Mouse (Mus musculus): ENCODE measurements at regions not wholly inside any gene's neighbourhood (a gene's known extent, or its start where the extent isn't known, plus 50 kb on each side); places are given as distances from the start of the nearest gene placed in this dataset.

DNA sequence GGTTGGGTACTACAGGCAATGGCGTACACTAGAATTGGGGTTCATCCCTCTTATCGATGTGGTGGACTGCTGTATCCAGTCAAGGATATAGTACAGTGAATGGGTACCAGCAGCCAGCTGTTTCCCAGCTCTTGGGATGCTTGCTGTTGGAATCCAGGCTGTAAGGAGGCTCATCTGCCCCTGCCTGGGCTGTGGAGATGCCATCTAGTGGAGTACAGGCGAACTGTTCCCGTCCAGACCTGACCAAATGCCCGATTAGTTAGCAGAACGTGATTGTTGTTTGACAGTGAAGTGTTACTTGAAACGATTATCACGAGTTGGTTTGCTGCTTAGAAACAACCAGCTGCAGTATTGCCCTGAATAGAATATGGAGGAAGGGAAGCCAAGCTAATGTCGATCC, 205.0 kb upstream of the Gadl1 start:
- peak; percentile 5 for DNase-seq

DNA sequence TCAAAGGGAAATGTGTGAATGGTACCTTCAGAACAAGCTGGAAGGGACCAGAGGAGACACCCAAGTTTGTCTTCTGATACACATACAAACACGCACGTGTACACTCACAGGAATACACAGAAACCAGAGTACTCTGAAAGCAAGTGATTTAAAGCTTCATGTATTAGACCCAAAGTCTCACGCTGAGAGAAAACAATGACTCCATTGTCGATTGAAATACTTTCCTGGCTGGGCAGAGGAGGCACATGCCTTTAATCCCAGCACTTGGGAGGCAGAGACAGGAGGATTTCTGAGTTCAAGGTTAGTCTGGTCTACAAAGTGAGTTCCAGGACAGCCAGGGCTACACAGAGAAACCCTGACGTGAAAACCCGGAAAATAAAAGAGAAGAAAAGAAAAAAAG, 203.5 kb upstream of the Gadl1 start:
- no peak for DNase-seq

DNA sequence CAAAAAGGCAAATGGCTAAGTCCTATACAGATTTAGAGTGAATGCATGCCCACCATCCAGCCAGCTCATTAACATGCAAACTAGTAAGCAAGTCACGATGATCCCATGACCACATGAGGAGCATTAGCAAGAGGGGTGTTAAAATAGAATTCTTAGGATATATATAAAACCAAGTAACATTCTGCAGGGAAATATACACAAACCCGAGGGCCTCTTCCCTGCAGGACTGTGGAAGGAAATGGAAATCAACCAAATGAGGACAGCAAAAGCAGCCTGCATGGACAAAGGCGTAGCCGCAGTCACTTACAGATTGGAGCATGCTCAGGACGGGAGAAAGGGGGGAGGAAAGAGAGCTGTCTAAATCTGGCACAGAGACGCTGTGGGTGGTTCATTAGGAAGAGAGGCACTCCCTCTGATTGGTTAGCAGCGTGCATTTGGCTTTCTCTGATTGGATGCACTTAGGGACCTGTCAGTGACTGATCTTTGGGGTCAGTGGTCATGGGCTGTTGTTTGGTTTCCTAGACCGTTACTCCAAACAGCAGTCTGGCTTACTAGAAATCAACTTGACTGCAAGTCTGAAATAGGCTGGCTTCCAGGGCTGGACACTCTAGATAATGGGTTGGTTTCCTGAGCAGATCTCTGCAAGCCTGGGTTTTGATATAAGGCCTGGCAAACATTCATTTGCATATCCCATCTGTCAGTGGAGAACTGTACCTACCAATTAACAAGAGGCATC, 200.9 kb upstream of the Gadl1 start:
- DNase-seq: no peak

DNA sequence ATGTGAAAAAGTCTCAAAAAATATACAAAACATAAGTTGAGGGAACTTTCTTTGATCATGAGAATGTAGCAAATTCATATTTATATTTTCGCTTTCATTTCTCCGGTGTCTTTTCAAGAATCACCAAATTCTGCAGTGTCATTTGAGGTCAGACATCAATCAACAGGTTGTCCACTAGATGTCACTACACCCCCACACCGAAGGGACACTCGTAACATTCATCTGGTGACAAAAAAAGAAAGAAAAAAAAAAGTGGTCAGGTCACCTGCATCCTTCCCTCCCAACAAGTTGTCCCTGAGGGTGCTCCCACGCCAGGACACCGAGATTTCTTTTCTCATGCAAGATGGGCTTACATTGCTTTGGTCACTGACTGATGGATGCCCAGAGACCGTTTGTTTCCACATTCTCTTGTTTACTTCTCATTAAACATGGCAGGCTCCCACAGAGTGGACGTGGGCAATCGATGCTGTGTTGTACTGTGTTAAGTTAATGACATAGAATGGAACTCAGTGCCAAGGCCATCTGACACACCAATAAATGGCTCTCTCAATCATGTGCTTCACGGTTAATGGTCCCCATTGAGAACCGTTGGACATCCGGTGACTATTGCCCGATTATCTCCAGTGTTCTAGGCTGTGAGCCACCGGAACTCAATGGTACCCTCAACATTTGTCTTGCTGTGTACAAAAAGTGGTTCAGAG, 199.1 kb upstream of the Gadl1 start:
- DNase-seq: peak; percentile 3

DNA sequence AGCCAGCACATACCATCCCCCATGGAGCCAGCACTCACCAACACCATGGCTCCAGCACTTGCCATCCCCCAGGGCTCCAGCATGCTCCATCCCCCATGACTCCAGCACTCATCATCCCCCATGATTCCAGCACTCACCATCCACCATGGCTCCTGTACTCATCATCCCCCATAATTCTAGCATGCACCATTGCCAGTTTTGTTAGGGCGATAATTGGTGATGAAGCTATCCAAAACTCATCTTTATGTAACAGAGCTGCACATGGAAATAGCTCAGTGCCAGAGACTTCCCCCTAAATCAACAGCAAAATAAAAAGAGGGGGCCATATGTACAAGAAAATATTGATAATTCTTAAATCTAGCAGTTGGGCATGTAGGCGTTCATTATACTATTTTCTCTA, 188.9 kb upstream of the Gadl1 start:
- no peak for DNase-seq

DNA sequence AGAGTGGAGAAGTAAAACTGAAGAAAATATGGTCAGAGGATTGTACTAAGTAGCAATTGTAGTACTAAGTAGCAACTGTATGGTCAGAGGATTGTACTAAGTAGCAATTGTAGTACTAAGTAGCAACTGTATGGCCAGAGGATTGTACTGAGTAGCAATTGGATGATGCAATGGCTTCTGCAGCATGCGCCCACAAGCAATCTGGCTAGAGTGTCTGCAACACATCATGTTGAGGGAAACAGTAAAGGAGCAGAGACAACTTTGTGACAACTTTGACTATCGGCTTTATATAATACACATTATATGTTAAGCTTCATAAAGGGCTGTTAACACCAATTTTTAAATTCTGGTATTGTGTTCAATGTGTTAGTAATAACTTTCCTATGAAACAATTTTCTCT, 188.4 kb upstream of the Gadl1 start:
- no peak for DNase-seq

DNA sequence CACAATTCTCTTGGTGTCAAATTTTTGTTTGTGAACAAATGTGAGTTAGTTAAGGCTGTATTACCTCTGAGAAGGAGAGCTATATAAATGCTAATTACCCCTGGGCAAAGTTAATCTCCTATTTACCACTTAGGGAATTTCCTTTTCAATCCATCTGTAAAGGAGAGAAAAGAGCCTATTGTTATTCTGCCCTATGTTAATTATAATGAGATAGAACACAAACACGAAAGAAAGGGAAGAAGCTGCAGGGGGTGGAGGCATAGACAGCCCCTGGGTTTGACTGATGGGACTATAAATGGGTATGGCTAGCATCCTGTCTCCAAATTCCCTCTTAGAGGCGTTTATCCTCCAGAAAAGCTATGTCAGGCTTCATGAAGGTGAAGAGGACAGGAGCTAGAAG, 185.2 kb upstream of the Gadl1 start:
- DNase-seq: no peak

DNA sequence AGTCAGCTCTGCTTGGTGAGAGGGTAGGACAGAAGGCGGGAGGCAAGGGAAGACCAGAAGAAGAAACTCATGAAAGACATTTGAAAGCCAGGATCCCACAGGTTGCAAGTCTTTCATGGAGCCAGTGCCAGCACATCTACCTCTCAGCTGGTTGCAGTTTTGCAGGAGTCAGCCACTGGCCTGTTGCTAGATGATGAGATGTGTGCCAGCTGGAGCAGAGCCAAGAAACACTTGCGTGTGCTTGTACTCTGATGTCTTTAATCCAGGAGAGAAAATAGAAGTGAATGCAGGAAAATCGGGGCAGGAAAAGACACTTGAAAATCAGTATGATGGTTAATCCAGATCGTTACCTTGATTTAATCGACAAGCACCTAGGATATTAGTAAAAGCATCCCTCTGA, 181.9 kb upstream of the Gadl1 start:
- no peak for DNase-seq

DNA sequence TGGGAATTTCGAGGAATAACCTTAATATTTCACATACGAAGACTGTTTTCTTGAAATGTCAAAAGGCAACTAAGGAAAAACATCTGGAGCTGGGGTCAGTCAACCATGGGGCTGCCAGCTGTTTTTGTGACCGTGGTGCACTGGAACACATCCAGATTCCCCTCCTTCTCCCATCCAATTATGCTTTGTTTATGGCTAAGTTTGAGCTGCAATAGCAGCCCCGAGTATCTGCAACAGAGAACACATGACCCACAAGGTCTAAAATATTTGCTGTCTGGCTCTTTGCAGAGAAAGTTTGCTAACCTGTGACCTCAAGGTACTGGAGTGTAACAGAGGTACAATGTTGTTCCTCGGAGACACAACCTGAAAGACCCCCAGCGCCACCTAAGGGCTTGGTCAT, 177.7 kb upstream of the Gadl1 start:
- DNase-seq: no peak

DNA sequence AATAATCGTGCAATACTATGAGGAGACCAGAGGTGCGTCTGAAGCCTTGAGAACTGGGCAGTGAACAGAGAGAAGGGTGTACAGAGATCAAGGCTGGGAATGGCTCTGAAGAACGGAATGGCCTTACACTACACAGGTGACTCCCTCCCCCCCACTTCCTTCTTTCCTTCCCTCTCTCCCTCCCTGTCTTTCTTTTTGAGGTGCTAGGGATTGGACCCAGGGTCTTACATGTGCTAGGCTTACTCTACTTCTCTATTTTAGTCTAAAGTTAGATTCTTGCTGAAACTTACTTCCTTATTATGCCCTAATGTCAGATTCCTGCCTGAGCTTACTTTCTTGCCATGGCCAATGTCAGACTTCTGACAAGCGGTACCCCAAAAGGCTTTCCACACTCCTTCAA, 176.2 kb upstream of the Gadl1 start:
- DNase-seq: no peak

DNA sequence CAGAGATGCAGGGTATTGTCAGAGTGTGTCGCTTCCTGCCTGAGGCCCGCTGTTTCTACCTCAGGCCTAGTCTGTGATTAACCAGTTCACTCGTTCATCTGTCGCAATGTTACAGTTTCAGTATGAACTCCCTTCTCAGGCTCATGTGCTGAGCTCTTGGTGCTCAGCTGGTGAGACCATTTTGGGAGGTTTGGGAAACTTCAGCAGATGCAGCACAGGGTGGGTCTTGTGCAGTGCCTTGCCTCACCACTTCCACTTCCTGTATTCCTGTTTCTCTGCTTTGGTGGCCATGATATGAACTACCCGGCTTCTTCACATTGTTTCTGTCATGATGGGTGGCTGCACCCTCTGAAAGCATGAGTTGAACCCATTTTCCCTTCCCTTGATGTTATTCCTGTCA, 169.3 kb upstream of the Gadl1 start:
- no peak for DNase-seq

DNA sequence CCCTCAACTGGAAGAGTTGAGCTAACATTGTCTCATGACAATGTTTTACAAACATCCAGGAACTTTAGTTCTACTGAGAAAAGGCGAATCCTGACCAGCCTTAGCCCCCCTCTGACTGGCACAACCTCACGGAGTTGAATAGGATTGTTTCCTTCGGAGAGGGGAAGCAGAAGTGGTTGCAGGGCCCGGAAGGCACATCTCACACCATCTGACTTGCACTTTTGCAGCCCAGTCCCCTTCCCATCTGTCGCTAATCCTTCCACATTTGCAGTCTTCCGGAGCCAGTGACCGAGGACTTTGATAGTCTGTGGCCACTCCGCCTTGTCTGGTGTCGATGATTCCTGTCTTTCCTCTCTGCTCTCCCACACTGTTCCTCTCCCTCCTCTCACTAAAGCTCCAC, 162.8 kb upstream of the Gadl1 start:
- DNase-seq: no peak

DNA sequence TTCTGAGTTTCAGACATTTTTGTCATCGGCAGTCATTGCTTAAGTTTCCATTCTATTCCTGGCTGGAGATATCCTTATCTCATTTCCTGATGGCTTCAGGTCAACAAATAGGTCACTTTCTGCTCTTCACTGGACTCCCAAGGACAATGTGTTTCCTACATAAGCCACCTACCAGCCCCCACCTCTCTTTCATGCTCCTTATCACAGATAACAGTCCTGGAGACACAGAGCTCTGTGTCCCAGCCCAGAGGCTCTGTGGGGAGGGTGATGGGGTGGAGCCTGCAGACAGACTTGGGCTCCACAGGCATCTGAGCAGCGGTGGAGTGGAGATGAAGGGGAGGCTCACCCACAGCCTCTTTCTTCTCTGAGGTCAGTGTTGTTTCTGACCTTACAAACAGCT, 148.8 kb upstream of the Gadl1 start:
- no peak for DNase-seq

DNA sequence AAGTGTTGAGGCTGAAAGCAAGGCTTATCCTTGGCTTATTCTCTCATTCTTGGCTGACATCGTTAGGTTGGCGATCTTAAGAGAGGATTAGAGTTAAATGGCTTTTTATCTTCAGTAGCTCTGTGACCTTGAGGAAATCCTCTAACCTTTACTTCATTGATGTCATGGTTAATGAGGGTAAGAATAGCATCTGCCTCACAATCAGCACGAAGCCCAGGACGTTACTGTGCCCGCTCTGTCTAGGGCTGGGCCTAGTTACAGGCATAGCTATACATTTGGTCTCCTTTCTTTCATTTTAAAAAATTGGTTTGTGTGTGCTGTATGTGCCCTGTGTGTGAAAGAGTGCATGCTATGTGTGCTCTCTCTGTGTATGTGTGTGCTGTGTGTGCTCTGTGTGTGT, 145.1 kb upstream of the Gadl1 start:
- no peak for DNase-seq

DNA sequence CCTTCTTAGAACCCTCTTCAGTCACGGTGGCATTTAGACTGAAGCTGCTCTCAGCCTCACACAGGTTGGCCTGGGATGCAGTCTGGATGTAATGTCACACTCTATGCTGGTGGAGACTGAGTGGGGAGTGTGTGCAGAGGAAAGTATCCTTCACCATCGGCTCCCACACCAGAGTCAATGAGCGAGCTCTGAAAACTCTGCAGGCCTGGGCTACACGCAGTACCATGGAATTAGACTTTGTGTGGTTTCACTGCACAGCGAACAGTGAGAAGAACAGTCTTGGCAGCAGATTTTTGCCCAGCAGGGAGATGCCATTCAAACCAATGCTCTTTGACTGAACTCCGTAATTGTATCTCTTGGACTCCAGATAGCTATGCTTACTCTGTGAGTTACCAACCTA, 142.8 kb upstream of the Gadl1 start:
- DNase-seq: no peak

DNA sequence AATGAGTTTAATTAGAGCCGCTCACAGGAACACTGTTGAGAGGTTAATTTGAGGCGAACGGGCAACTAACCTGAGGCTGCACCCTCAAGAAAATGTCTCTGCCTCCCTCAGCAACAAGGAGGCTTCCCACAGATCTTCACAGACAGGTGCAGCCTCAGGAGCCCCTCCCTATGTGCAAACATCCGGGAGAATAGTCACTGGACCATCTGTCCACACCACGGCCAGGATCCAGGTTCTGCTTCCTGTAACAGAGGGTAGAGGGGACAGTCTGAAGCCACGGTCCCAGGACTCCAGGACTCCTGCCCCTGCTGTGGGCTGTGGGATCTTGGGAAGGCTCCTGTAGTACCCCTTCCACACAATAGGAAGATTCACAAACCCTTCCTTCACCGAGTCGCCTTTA, 134.1 kb upstream of the Gadl1 start:
- DNase-seq: no peak

DNA sequence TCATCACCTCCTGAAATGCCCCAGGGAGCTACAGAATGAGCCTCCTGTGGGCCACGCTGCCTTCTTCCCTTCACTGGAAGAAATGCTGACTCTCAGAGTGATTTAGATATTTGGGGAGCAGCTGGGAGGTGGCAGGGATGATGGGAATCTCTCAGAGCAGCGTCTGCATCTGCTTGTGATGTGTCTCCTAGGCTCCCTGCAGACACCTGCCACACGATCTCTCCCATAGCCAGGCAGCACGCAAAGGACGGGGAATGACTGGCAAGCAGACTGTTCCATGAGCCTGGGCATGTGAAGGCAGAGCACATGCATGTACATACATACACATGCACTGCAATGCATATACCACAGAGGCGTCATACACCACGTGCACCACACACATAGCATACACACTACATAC, 133.4 kb upstream of the Gadl1 start:
- no peak for DNase-seq

DNA sequence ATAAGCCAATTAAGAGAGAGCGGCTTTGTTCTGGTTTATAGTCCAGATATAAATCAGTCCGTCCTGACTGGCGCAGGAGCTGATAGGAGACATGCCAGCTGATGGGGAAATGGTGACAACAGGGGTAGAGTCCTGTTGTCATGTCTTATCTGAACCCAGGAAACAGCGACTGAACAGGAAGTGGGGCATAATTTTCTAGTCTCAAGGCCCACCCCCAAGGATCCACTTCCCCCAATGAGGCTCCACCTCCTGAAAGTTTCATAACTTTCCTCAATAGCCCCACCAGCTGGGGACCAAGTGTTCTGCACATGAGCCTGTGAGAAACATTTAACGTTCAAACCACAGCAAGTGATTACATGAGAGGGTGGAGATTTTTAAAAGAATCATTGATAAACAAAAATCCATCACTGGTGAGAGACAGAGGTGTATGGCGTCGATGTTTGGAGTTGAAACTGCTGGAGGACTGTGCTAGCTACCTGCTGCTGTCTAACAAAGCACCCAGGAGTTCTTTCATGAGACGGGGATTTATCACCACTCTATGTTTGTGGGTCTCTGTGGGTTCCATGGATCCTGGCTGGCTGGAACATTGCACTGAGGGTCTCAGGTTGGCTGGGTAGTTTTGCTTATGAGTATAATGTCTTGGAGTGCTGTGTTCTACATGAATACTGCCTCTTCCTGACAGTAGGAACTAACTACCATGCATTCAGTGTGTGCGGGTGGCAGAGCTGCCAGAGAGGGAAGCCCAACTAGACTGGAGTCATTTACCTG, 132.0 kb upstream of the Gadl1 start:
- DNase-seq: no peak

DNA sequence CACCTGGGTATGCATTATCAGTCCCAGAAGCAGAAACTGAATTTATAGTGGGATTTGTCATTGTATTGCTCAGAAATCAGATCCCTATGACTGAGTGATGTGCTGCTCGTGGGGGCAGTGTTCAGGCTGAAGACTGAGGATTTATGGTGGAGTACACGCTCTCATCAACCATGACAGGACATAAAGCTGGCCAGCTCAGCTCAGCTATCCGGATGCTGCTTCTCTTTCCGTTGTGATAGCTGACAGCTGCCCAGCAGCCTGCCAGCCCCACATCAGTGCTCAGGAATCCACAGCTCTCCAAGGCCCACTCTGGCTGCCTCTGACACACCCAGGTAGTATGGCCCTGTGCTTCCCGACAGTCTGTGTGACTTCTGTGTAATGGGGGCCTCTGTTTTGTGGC, 130.4 kb upstream of the Gadl1 start:
- DNase-seq: no peak

DNA sequence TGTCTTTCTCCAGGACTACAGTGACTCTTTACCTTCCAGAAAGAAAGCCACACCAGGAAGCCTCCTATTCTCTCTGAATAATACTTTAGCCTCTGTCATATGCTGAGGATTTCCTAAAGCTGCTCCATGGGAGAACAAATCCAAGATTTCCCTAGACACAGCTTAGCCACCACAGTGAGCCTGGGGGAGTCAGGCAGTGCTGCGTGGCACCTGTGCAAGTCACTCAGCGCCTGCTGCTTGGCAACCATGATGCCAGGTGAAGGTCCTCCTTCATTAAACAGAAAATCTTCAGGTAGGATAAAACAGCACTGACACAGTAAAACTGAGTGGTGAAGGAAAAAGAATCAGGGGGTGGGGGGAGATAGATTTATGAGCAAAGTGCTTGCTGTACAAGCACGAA, 109.9 kb upstream of the Gadl1 start:
- DNase-seq: no peak

DNA sequence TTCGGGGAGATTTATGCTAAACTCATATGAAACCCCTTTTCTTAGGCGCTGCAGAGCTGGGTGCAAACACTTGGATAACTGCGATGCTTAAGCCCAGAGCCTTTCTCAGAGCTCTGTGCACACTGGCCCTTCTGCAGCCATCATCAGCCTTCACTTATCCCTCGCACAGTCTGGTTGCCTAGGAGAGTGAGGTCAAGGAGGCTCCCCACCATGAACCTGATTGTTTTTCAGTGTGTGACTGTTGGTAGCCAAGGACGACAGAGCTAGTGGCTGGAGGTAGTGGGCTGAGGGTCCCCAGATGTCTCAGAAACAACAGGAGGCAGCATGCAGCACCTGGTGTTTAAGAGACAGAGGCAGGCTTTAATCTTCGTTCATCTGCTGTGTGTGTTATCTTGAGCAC, 108.6 kb upstream of the Gadl1 start:
- no peak for DNase-seq

DNA sequence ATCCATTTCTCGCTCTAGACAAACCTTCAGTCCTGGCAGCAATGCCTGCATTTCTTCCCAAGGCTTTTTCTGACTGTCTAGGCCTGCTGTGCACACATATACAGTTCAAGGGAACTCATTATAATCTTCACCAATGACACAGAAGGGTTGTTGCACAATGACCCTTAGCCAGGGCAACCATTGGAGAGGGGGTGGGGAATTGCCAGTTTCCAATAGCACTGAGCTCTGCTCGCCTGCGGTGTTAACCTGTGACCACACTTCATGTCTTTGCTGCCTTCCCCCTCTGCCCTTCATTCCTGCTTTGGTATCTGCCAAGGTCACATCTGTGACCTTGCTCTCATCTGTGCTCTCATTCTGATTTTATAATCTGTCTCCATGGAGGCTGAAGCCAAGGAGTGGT, 106.2 kb upstream of the Gadl1 start:
- no peak for DNase-seq

DNA sequence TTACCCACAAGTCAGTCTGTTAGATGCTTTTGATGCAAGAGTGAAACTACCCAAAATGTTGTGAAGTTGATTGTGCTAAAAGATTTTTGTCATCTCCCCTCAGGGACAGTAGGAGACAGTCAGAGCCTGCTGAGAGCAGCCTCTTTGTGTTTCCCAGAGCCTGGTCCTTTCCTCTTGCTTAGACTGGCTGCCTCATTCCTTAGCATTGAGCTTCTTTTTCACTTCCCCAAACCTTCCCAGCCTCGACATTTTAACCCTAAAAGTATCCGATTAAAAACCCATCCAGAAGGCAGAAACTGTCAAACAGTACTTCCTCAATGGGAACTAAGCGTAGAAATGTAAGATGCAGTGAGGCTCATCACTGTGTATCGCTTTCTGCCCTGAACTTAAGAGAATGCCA, 104.0 kb upstream of the Gadl1 start:
- no peak for DNase-seq

DNA sequence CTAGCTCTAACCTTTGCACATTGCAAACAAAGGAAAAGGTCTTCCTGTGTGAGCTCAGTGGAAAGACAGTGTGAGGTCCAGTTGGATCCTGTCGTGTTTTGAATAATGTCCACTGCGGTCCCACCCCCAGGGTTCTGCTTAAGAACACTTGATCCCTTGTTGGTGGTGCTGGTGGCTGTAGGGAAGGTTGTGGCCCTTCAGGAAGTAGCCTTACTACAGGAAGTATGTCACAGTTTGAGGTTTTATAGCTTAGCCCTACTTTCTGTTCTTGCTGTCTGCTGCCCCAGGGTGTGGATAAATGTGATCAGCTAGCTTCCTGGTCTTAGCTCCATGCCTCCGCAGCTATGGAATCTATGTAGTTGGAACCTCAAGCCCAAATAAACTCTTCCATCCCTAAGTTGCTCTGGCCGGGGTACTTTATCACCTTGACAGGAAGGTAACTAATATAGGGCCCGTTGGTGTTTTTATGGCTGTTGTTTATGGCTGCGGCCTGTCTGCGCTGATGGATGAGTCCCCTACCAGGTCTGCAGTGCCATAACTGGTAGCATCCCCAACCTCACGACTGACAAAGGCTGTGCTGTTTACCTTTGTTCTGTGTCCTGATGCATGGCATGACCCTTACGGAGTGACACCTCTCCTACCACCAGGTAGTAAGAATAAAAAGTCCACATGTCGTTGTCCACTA, 103.1 kb upstream of the Gadl1 start:
- DNase-seq: no peak

Data from cerebellum, adult 8-10 months (tissue).